Mouse (Mus musculus) neural tube, embryonic 11.5 days (tissue): Measurements from ENCODE around the gene Slc20a1. TPM values are rescaled to one million over a fixed set of nuclear protein-coding genes. Genes with fewer than 3 reads are reported as not detected.

ENCODE experiments used
- ATAC-seq: fragments of 200-750 bp; cut with Nextera tagmentation; 2 replicates; pipeline ENCODE4 v1.8.0; 2017; ENCODE audit warnings: moderate number of reproducible peaks, mild to moderate bottlenecking, moderate TSS enrichment, moderate library complexity; ENCODE audit not compliant: insufficient read depth, low FRiP score, low TSS enrichment
- DNase-seq: peaks from one replicate; pipeline ENCODE4 v3.0.0-alpha.2; 2015; ENCODE audit warnings: low spot score
- H3K27ac ChIP-seq: fragments of 300-500 bp; sonication (generic); 2 replicates; pipeline ENCODE4 v1.5.1; 2014; ENCODE audit warnings: low read depth, mild to moderate bottlenecking, low read length
- H3K27me3 ChIP-seq: fragments of 300-500 bp; sonication (generic); 2 replicates; pipeline ENCODE4 v1.6.1; 2014; ENCODE audit warnings: mild to moderate bottlenecking, low read length, mixed read lengths; ENCODE audit not compliant: control insufficient read depth, insufficient read depth
- H3K36me3 ChIP-seq: fragments of 300-500 bp; sonication (generic); 2 replicates; pipeline ENCODE4 v1.6.1; 2014; ENCODE audit warnings: mild to moderate bottlenecking, low read length, moderate library complexity, mixed read lengths; ENCODE audit not compliant: control insufficient read depth, insufficient read depth
- H3K4me1 ChIP-seq: fragments of 300-500 bp; sonication (generic); 2 replicates; pipeline ENCODE4 v1.6.1; 2014; ENCODE audit warnings: low read length, mixed read lengths; ENCODE audit not compliant: control insufficient read depth, insufficient read depth
- H3K4me2 ChIP-seq: fragments of 300-500 bp; sonication (generic); 2 replicates; pipeline ENCODE4 v1.6.1; 2014; ENCODE audit warnings: low read depth, mild to moderate bottlenecking, moderate library complexity
- H3K4me3 ChIP-seq: fragments of 300-500 bp; sonication (generic); 2 replicates; pipeline ENCODE4 v1.5.1; 2014; ENCODE audit warnings: low read depth, low read length
- H3K9ac ChIP-seq: fragments of 300-500 bp; sonication (generic); 2 replicates; pipeline ENCODE4 v1.6.1; 2014; ENCODE audit warnings: mild to moderate bottlenecking, low read length
- H3K9me3 ChIP-seq: fragments of 300-500 bp; sonication (generic); 2 replicates; pipeline ENCODE4 v1.6.1; 2016; ENCODE audit warnings: low read length; ENCODE audit not compliant: control insufficient read depth
- WGBS: fragments of 180-500 bp; shearing (Covaris S2); extraction: QIAGEN DNeasy Blood & Tissue Kit; methylation state at CpG from one replicate; pipeline ENCODE4 v1.1.7; 2014; 5-methylcytosine and 5-hydroxymethylcytosine counted together
- polyA plus RNA-seq: library from polyadenylated mRNA; unstranded; fragments of >200 nt; fragmentation: Nextera tagmentation; extraction: Ambion mirVana; gene quantifications from 2 replicates; pipeline ENCODE4 v1.2.1, GENCODE M21; 2014

The Slc20a1 gene
- polyA plus RNA-seq, 1 experiment from 2014 or later = 56.5 TPM

DNA sequence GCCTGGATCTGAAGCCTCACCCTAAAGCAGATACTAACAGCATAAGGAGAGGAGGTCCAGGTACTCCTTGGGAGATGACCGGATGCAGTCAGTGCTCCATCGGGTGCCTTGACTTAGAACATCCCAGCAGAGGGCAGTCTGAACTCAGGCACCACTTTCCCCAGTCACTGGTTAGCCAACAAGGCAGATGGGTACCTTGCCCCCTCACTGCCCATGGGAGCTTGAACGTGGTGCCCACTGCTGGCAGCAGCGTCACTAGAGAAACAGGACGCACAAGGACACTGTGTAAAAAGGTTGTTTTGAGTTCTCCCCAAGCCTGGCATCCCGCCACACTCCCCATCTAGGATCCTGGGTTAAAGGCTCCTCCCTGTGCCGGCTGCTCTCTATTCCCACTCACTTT is 24.1 kb upstream of the Slc20a1 start:
- no peak for DNase-seq
- WGBS = 43% methylated on average over 7 of the region's 7 CpGs
- Histone ChIP-seq H3K4me2 (no peak overlapping the region), H3K9ac (no peak overlapping the region), H3K27ac (no peak overlapping the region), H3K36me3 (no peaks in the 10 kb centered on the region), H3K4me1 (no peaks in the 10 kb centered on the region), H3K9me3 (no peaks in the 10 kb centered on the region), H3K27me3 (no peaks in the 10 kb centered on the region), H3K4me3 (no peak overlapping the region)
- no peak for ATAC-seq

- Histone ChIP-seq H3K9ac (no peak overlapping the region), H3K9me3 (no peaks in the 10 kb centered on the region), H3K36me3 (no peaks in the 10 kb centered on the region), H3K27me3 (no peaks in the 10 kb centered on the region), H3K4me3 (no peak overlapping the region), H3K4me1 (no peaks in the 10 kb centered on the region), H3K4me2 (no peak overlapping the region), H3K27ac (no peak overlapping the region)
- ATAC-seq = no peak
- DNase-seq = no peak
- WGBS = 76% methylated on average over 2 of the region's 2 CpGs
These were observed 22.9 kb upstream of the Slc20a1 start for GRCm38 (mm10) chr2:129175636-129176035.

DNA sequence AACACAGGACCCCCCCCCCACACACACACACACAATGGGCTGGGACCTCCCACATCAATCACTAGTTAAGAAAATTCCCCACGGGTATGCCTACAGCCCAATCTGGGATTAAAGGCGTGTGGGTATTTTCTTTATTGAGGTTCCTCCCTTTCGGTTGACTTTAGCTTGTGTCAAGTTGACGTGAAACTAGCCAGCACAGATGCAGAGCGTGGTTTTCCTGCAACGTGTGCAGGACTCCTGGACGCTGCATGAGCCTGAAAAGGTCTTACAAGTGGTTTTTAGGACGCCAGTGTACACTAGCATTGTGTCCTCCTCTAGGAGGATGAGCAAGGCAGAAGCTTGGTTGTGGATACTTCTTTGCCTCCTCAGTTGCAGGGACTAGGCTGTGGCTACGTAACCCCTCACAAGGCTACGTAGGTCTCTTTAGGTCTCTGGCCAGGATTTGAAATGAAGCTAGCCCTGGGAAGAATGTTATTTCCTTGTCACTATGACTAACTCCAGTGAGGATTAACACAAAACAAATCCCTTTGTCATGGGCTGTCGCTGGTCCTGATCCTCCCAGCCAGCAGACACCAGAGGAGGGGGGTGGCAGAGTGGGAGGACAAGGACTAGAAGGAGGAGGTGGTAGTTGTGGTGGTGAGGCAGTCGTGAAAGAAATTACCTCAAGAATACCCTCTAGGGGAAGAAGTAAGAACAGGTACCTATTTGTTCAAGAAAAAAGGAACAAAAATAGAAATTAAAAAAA is 21.7 kb upstream of the Slc20a1 start:
- no peaks in the 10 kb centered on the region for H3K36me3 ChIP-seq
- no peak overlapping the region for H3K9ac ChIP-seq
- no peak overlapping the region for H3K27ac ChIP-seq
- no peak overlapping the region for H3K4me3 ChIP-seq
- WGBS = 79% methylated on average over 12 of the region's 12 CpGs
- no peak overlapping the region for H3K4me2 ChIP-seq
- no peaks in the 10 kb centered on the region for H3K9me3 ChIP-seq
- no peaks in the 10 kb centered on the region for H3K4me1 ChIP-seq
- ATAC-seq (no peak), DNase-seq (no peak)
- H3K27me3 ChIP-seq = no peaks in the 10 kb centered on the region

- DNase-seq (no peak), ATAC-seq (no peak)
- H3K9ac ChIP-seq = no peak overlapping the region
- no peak overlapping the region for H3K27ac ChIP-seq
- no peak overlapping the region for H3K4me3 ChIP-seq
- no peak overlapping the region for H3K4me2 ChIP-seq
- H3K9me3 ChIP-seq = no peaks in the 10 kb centered on the region
- no peaks in the 10 kb centered on the region for H3K36me3 ChIP-seq
- H3K27me3 ChIP-seq = no peaks in the 10 kb centered on the region
- 61% methylated on average over 3 of the region's 3 CpGs for WGBS
- no peaks in the 10 kb centered on the region for H3K4me1 ChIP-seq
These were observed 20.9 kb upstream of the Slc20a1 start for GRCm38 (mm10) chr2:129177661-129178060.

DNA sequence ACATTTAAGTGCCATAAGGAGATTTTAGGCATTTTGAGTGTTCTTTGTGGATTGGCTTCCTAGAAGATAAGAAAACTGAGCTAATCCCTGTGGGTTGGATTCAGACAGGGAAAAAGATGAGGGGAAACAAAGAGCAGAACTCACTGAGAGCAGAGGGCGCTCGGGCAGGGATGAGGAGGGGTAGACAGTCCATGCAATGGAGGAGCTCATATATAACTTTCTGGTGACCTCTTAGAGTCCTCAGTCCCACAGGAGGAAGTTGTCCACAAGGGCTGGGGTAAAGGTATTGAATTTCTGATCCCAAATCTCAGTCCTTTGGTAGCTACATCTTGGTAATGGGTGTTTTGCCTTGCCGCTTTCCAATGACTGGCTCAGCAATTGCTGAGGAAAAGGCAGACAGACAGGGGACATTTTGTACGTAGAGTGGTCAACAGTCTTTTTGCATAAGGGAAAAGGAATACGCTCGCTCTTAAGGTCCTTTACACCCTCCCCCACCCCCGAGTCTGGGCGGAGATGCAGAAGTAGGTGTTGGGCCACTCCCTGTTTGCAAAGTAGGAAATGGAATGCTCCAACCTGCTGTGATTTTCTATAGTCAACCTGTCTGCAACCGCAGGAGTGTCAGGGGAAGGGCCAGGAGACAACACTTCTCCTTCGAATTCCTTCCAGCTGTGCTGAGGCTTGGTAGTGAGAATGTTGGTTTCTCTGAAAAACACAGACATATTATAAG is 20.2 kb upstream of the Slc20a1 start:
- 45% methylated on average over 10 of the region's 10 CpGs for WGBS
- ATAC-seq = no peak
- Histone ChIP-seq H3K4me1 (no peaks in the 10 kb centered on the region), H3K27ac (no peak overlapping the region), H3K36me3 (no peaks in the 10 kb centered on the region), H3K4me2 (no peak overlapping the region), H3K4me3 (no peak overlapping the region), H3K27me3 (no peaks in the 10 kb centered on the region), H3K9me3 (no peaks in the 10 kb centered on the region), H3K9ac (no peak overlapping the region)
- DNase-seq = no peak

- H3K9ac ChIP-seq = no peak overlapping the region
- no peaks in the 10 kb centered on the region for H3K36me3 ChIP-seq
- no peaks in the 10 kb centered on the region for H3K27me3 ChIP-seq
- ATAC-seq (no peak), DNase-seq (no peak)
- H3K27ac ChIP-seq = no peak overlapping the region
- H3K4me3 ChIP-seq = no peak overlapping the region
- H3K4me2 ChIP-seq = no peak overlapping the region
- WGBS = 79% methylated on average over 8 of the region's 8 CpGs
- H3K4me1 ChIP-seq = no peaks in the 10 kb centered on the region
- no peaks in the 10 kb centered on the region for H3K9me3 ChIP-seq
These were observed 18.4 kb upstream of the Slc20a1 start for GRCm38 (mm10) chr2:129179946-129180853.

DNA sequence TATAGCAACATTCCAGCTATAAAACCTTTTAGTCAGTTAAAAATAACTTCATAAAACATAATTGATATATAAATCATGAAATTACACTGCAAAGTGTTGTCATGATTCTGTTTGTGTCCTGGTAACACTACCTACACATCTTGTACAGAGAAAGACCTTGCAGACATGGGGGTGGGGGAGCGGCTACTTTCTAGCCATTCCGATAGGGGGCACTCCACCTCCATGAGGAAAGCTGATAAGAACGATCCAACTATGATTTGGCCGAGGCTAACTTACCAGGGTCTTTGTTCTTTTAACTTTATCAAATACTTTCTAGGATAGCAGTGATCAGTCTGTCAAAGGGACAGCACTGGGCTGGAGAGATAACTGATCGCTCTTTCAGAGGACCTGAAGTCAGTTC is 17.1 kb upstream of the Slc20a1 start:
- Histone ChIP-seq H3K27me3 (no peaks in the 10 kb centered on the region), H3K4me1 (no peaks in the 10 kb centered on the region), H3K4me2 (no peak overlapping the region), H3K4me3 (no peak overlapping the region), H3K9me3 (no peaks in the 10 kb centered on the region), H3K36me3 (no peaks in the 10 kb centered on the region), H3K27ac (no peak overlapping the region), H3K9ac (no peak overlapping the region)
- DNase-seq (no peak), ATAC-seq (no peak)
- WGBS = 86% methylated on average over 5 of the region's 5 CpGs

GRCm38 (mm10) chr2:129182412-129182811 is 16.2 kb upstream of the Slc20a1 start:
- DNase-seq (no peak), ATAC-seq (no peak)
- Histone ChIP-seq H3K36me3 (no peaks in the 10 kb centered on the region), H3K9ac (no peak overlapping the region), H3K27ac (no peak overlapping the region), H3K27me3 (no peaks in the 10 kb centered on the region), H3K9me3 (no peaks in the 10 kb centered on the region), H3K4me2 (no peak overlapping the region), H3K4me3 (no peak overlapping the region), H3K4me1 (no peaks in the 10 kb centered on the region)
- 97% methylated on average over 1 of the region's 1 CpGs for WGBS
